9 mouse cellular contexts compared by ENCODE assay signal in the genomic region with DNA sequence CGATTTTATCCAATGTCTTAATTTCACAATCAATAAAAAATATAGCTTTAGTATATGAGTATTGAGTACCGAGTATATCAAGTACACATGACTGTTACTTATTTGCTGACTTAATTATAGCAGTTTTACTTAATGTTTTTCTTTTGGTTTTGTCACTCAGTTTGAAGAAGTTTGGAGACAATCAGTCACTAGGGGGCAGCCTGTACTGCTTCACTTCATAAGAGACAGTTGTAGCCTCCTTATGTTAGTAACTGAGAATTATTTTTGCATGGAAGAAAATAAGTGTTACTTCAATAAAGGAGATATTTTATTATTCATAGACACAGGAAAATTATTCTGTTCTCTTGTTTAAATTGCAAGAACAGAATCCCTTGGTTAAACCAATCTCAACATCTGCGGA.
DNase-seq lines count a peak whose midpoint lies in the region; TF ChIP-seq lines count a peak whose summit lies in the region.
"Had no signal": no experiment of that assay in that cellular context is flagged by ENCODE, and none has a peak within 500 bp of the region (broad histone marks: within the 10 kb centered on the region; RNA-seq: fewer than 3 reads in every experiment).

No protein-coding gene starts in this region.

- 67% methylated on average over 3 of the region's 3 CpGs for WGBS in heart, adult 2 months
- WGBS in heart, embryonic 10.5 days: 59% methylated on average over 3 of the region's 3 CpGs

- H3K36me3 ChIP-seq in heart, adult 2 months (ENCODE audit: control insufficient read depth, insufficient read depth, low read length): no peaks in the 10 kb centered on the region
- no peaks in the 10 kb centered on the region for H3K36me3 ChIP-seq in heart, embryonic 10.5 days
- H3K36me3 ChIP-seq: hindbrain, embryonic 15.5 days had no signal

- no peak for TF ChIP-seq EP300 in heart, adult 2 months (IDR thresholded peaks at IDR 0.05; ENCODE audit: insufficient read depth, low read depth, low read length)

- H3K4me3 ChIP-seq in heart, adult 2 months: no peak overlapping the region
- no peak overlapping the region for H3K4me3 ChIP-seq in heart, embryonic 10.5 days
- no peak overlapping the region for H3K4me3 ChIP-seq in cortical plate, adult 2 months (ENCODE audit: insufficient read depth, low read length)
- H3K4me3 ChIP-seq: hindbrain, embryonic 15.5 days had no signal

- TF ChIP-seq POLR2A in heart, adult 2 months (IDR thresholded peaks at IDR 0.05; ENCODE audit: insufficient read depth, low read depth, low read length): no peak
- no peak for TF ChIP-seq POLR2A in cortical plate, adult 2 months (IDR thresholded peaks at IDR 0.05; ENCODE audit: extremely low read depth, insufficient read depth, low read length)

- H3K9me3 ChIP-seq in heart, embryonic 10.5 days: no peaks in the 10 kb centered on the region
- H3K9me3 ChIP-seq: hindbrain, embryonic 15.5 days had no signal

- H3K79me2 ChIP-seq in heart, adult 2 months (replicated peaks; ENCODE audit: control insufficient read depth, insufficient read depth, low read length): no peaks in the 10 kb centered on the region

- no peaks in the 10 kb centered on the region for H3K27me3 ChIP-seq in heart, adult 2 months (ENCODE audit: control insufficient read depth, insufficient read depth, low read length)
- H3K27me3 ChIP-seq in heart, embryonic 10.5 days (ENCODE audit: insufficient read depth, poor library complexity, severe bottlenecking): no peaks in the 10 kb centered on the region
- H3K27me3 ChIP-seq: hindbrain, embryonic 15.5 days had no signal

- no peak for DNase-seq in heart, adult 2 months
- DNase-seq in heart, embryonic 10.5 days (ENCODE audit: low spot score): no peak
- peak; percentile 9 for DNase-seq in right cerebral cortex, adult 18-20 months
- no peak for DNase-seq in right cerebral cortex, postnatal 25 days
- DNase-seq in lung, postnatal 36 days: peak; percentile 60
- DNase-seq in ovary, postnatal 36 days (ENCODE audit: low spot score): no peak
- no peak for DNase-seq in thymus, postnatal 36 days

- intact Hi-C loops in heart, adult 2 months (cut with DNase I): no loop called here

- H3K27ac ChIP-seq in heart, adult 2 months: no peak overlapping the region
- no peak overlapping the region for H3K27ac ChIP-seq in heart, embryonic 10.5 days
- no peak overlapping the region for H3K27ac ChIP-seq in cortical plate, adult 2 months (ENCODE audit: insufficient read depth, low read length)
- H3K27ac ChIP-seq: hindbrain, embryonic 15.5 days had no signal

- no peaks in the 10 kb centered on the region for H3K4me1 ChIP-seq in heart, adult 2 months (ENCODE audit: control insufficient read depth, insufficient read depth, low read length)
- no peaks in the 10 kb centered on the region for H3K4me1 ChIP-seq in heart, embryonic 10.5 days
- H3K4me1 ChIP-seq in cortical plate, adult 2 months (ENCODE audit: control insufficient read depth, insufficient read depth, low read length): no peaks in the 10 kb centered on the region
- H3K4me1 ChIP-seq: hindbrain, embryonic 15.5 days had no signal

- H3K9ac ChIP-seq in heart, adult 2 months (ENCODE audit: low read depth, low read length): no peak overlapping the region
- H3K9ac ChIP-seq: hindbrain, embryonic 15.5 days had no signal

- peak; percentile 69 for TF ChIP-seq CTCF in heart, adult 2 months (IDR thresholded peaks at IDR 0.05)
- TF ChIP-seq CTCF in cortical plate, adult 2 months (IDR thresholded peaks at IDR 0.05; ENCODE audit: extremely low read depth, insufficient read depth, low read length): peak; percentile 12; the same call in 1 of the 2 replicates

Comparison
In these comparisons a context has a peak if more than half of its experiments do, and no peak if none do; other contexts are left out.
1. DNase-seq: peak in right cerebral cortex, adult 18-20 months (single experiment) and lung, postnatal 36 days (single experiment); none in heart, adult 2 months (0 of 2), heart, embryonic 10.5 days (single experiment), right cerebral cortex, postnatal 25 days (single experiment), ovary, postnatal 36 days (single experiment) and thymus, postnatal 36 days (0 of 2).